Mouse (Mus musculus): ENCODE results near the gene Polr2j. TPM values are rescaled to one million over a fixed set of nuclear protein-coding genes. Genes with fewer than 3 reads are reported as not detected.
"Not testable (repeated sequence)": the region's sequence is repeated elsewhere in the genome, so short reads cannot be mapped to it uniquely, and the experiment has no call there.

Gene Polr2j
- polyA plus RNA-seq, 1 experiment = 126 TPM

GRCm38 (mm10) chr5:136152365-136152764 lies 35.9 kb downstream of the Polr2j start:
- no peak for TF ChIP-seq CTCF (IDR thresholded peaks at IDR 0.05; ENCODE audit: extremely low read depth, insufficient read depth, low read length)
- no peak for TF ChIP-seq POLR2A (IDR thresholded peaks at IDR 0.05; ENCODE audit: extremely low read depth, insufficient read depth, low read length)
- Histone ChIP-seq H3K27ac (ENCODE audit: insufficient read depth, low read length) (no peak overlapping the region), H3K4me1 (ENCODE audit: control insufficient read depth, insufficient read depth, low read length) (no peaks in the 10 kb centered on the region), H3K4me3 (ENCODE audit: insufficient read depth, low read length) (no peak overlapping the region)

DNA sequence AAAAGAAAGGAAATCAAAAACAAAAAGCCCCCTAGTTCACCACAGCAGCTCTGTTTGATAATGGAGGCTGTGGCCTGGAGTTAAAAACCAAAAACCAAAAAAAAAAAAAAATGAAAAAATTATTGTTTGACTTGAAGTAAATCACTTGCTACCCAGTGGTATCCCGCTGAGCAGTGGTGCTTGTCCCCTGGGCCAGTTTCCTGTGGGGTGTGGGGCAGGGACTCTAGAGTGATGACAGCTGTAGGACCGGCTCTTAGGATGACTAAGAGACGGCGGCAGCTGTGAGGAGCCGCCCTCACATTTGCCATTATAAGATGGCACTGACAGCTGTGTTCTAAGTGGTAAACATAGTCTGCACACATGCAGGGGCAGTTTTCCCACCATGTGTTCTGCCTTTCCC lies 39.0 kb downstream of the Polr2j start:
- no peak overlapping the region for H3K4me3 ChIP-seq (ENCODE audit: insufficient read depth, low read length)
- no peak for TF ChIP-seq CTCF (IDR thresholded peaks at IDR 0.05; ENCODE audit: extremely low read depth, insufficient read depth, low read length)
- no peak for TF ChIP-seq POLR2A (IDR thresholded peaks at IDR 0.05; ENCODE audit: extremely low read depth, insufficient read depth, low read length)
- no peaks in the 10 kb centered on the region for H3K4me1 ChIP-seq (ENCODE audit: control insufficient read depth, insufficient read depth, low read length)
- no peak overlapping the region for H3K27ac ChIP-seq (ENCODE audit: insufficient read depth, low read length)

GRCm38 (mm10) chr5:136160084-136160483 lies 43.7 kb downstream of the Polr2j start:
- H3K4me3 ChIP-seq (ENCODE audit: insufficient read depth, low read length); H3K27ac ChIP-seq (ENCODE audit: insufficient read depth, low read length); H3K4me1 ChIP-seq (ENCODE audit: control insufficient read depth, insufficient read depth, low read length): not testable (repeated sequence)

DNA sequence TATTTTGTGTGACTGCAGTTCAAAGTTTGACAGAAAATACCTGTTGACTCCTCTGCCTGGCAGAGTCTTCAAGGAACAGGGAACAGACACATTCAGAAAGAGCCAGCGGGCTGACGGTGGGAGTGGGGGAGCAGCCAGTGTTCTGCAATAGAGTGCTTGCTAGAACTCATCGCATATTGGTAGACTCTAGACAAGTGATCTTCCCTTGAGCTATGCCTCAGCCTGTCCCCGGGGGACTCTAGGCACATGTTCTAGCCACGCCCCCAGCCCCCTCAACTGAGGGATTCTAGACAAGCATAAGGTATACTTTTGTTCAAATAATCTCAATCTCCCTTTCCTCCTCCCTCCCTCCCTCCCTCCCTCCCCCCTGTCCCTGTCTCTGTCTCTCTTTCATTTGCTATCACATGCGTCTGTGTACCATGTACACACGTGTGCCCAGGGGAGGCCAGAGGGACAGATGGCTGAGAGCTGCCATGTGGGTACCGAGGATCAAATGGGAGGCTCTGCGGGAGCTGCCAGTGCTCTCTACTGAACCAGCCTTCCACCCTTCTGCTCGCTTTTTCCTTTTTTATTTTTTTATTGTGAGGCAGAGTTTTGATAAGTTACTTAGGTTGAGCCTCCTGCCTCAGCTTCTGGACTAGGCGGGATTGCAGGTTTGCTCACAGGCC lies 47.5 kb downstream of the Polr2j start:
- H3K27ac ChIP-seq (ENCODE audit: insufficient read depth, low read length) = no peak overlapping the region
- no peaks in the 10 kb centered on the region for H3K4me1 ChIP-seq (ENCODE audit: control insufficient read depth, insufficient read depth, low read length)
- TF ChIP-seq POLR2A (IDR thresholded peaks at IDR 0.05; ENCODE audit: extremely low read depth, insufficient read depth, low read length) (no peak), CTCF (IDR thresholded peaks at IDR 0.05; ENCODE audit: extremely low read depth, insufficient read depth, low read length) (no peak)
- H3K4me3 ChIP-seq (ENCODE audit: insufficient read depth, low read length) = no peak overlapping the region

GRCm38 (mm10) chr5:136165246-136165645 lies 48.8 kb downstream of the Polr2j start:
- TF ChIP-seq CTCF (IDR thresholded peaks at IDR 0.05; ENCODE audit: extremely low read depth, insufficient read depth, low read length) = no peak
- TF ChIP-seq POLR2A (IDR thresholded peaks at IDR 0.05; ENCODE audit: extremely low read depth, insufficient read depth, low read length) = no peak
- Histone ChIP-seq H3K4me1 (ENCODE audit: control insufficient read depth, insufficient read depth, low read length) (no peaks in the 10 kb centered on the region), H3K27ac (ENCODE audit: insufficient read depth, low read length) (no peak overlapping the region), H3K4me3 (ENCODE audit: insufficient read depth, low read length) (no peak overlapping the region)

DNA sequence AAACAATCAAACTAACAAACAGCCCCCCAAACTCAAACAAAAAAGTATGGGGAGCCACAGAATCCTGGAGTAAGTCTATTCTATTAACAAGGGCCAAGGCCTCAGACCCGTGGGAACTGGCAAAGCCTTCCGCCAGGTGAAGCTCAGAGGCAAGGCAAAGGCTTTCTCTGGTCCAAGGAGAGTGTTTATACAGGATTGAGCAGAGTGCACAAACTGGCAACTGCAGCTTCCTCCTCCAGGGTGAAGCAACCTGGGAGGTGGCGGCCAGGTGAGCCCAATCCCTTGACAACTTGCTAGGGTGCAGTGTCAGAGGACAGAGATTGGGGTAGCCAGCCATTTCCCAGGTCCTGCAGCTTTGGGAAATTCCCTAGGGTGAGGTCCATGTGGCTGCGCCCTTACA lies 50.9 kb downstream of the Polr2j start:
- no peak overlapping the region for H3K27ac ChIP-seq (ENCODE audit: insufficient read depth, low read length)
- no peak overlapping the region for H3K4me3 ChIP-seq (ENCODE audit: insufficient read depth, low read length)
- TF ChIP-seq POLR2A (IDR thresholded peaks at IDR 0.05; ENCODE audit: extremely low read depth, insufficient read depth, low read length) = no peak
- TF ChIP-seq CTCF (IDR thresholded peaks at IDR 0.05; ENCODE audit: extremely low read depth, insufficient read depth, low read length) = no peak
- no peaks in the 10 kb centered on the region for H3K4me1 ChIP-seq (ENCODE audit: control insufficient read depth, insufficient read depth, low read length)

DNA sequence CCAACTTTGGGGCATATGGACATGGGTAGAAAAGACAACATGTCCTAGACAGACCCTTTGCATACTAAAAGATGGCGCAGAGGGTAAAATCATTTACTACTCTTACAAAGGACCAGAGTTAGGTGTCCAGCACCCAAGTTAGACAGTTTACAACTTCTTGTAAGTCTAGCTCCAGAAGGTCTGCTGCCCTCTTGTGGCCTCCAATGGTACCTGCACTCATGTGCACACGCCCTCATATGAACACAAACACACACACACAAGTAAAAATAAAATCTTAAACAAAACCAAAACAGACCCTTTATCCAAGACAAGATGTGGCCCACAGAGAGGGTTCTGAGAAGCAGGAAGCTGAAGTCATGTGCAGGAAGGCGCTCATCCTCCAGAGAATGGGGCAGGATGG lies 51.6 kb downstream of the Polr2j start:
- Histone ChIP-seq H3K27ac (ENCODE audit: insufficient read depth, low read length) (no peak overlapping the region), H3K4me3 (ENCODE audit: insufficient read depth, low read length) (no peak overlapping the region)
- TF ChIP-seq CTCF (IDR thresholded peaks at IDR 0.05; ENCODE audit: extremely low read depth, insufficient read depth, low read length) = peak; percentile 12; the same call in 1 of the 2 replicates
- no peak for TF ChIP-seq POLR2A (IDR thresholded peaks at IDR 0.05; ENCODE audit: extremely low read depth, insufficient read depth, low read length)

DNA sequence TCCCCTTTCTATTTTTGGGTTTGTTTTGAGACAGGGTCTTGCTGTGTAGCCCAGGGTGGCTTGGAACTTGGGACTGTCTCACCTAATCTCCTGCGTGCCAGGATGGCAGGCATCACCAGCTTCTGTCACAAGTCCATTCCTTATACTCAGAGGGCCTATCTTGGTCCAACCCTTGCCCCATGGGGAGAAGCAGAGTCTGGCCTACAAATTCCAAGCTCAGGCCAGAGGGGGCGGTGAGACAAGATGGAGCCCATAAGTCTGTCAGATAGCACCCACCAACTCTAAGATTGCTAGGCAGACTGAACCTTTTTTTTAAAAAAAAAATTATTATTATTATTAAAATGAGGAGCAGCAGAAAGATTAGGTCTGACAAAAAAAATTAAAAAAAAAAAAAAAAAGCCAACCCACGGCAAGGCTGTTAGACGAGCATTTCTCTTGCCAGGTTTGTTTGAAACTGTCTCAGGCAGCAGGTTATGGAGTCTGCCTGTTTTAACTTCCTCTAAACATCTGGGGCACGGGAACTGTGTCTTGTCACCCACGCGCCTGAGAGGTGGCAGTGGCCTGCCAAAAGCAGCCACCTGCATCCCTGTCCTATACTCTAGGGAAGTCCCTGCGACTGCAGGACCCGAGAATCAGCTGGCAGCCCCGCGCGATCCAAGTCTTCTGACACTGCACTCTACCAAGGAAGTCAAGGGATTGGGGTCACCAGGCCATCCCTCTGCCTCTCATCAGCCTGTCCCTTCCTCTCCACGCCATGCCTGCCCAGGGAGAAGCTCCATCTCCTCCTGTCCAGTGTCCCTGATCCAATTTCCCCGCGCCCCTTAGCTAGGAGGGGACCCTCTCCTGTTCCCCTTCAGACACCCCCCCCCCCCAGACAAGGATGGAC lies 53.4 kb downstream of the Polr2j start:
- TF ChIP-seq CTCF (IDR thresholded peaks at IDR 0.05; ENCODE audit: extremely low read depth, insufficient read depth, low read length) = no peak
- TF ChIP-seq POLR2A (IDR thresholded peaks at IDR 0.05; ENCODE audit: extremely low read depth, insufficient read depth, low read length) = no peak
- H3K4me1 ChIP-seq (ENCODE audit: control insufficient read depth, insufficient read depth, low read length) = no peaks in the 10 kb centered on the region
- no peak overlapping the region for H3K27ac ChIP-seq (ENCODE audit: insufficient read depth, low read length)
- H3K4me3 ChIP-seq (ENCODE audit: insufficient read depth, low read length) = peak overlapping the region; percentile 48

More for the DNA sequence above, 51.6 kb downstream of the Polr2j start:
- H3K4me1 ChIP-seq (ENCODE audit: control insufficient read depth, insufficient read depth, low read length) = no peaks in the 10 kb centered on the region

DNA sequence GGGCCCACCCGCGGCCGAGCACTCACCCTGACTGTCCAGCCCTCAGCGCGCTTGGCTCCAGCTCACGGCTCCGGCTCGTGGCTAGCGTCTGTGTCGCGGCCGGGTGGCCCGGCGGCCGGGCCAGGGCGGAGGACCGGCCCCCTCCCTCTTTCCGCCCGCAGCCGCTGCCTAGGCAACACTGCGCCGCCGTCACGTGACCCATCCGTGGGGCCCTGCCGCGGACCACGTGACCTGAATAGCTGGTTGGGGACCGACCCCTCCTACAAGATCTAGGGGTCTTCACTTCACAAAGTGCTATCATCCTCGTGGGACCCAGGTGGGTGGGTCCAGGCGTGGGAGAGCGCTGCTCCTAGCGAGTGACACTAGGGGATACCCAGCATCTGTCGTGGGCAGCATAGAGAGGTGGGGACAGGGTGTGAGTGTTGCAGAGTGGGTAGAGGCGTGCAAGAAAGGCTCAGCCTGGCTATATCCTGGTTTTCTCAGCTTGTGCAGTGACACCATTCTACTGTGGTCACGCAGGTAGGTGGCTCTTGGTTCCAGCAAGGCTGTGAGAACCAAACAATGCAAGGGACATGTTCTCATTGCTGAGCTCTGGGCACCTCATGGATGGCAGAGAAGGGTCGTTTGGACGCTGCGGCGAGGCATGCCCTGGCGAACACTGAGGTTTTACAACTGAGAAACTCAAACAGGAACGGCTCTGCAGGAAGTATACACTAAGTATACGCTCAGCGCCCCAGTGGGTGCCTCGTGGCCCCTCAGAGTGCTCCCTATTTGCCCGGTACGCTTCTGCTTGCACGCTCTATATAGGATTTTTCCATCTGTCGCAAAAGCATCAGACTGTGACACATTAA lies 54.3 kb downstream of the Polr2j start, which contains the start of gene Orai2:
TSS of gene Orai2 (minus strand) at position 202 of the 851 bp plus-strand sequence.
- Histone ChIP-seq H3K27ac (ENCODE audit: insufficient read depth, low read length) (0 out of 2 replicates have a peak within 1 kb of the TSS, but pooled peaks have one; percentile 4), H3K4me1 (ENCODE audit: control insufficient read depth, insufficient read depth, low read length) (no peaks in the 10 kb centered on the region), H3K4me3 (ENCODE audit: insufficient read depth, low read length) (peak within 1 kb of the TSS; percentile 48)
- TF ChIP-seq POLR2A (IDR thresholded peaks at IDR 0.05; ENCODE audit: extremely low read depth, insufficient read depth, low read length) = peak; percentile 33; the same call in 1 of the 2 replicates
- no peak for TF ChIP-seq CTCF (IDR thresholded peaks at IDR 0.05; ENCODE audit: extremely low read depth, insufficient read depth, low read length)
